Mouse (Mus musculus) limb, embryonic 14.5 days (tissue): ENCODE data around the gene Hfm1. TPM values are rescaled to one million over a fixed set of nuclear protein-coding genes. Genes with fewer than 3 reads are reported as not detected.

Experiments
- ATAC-seq: fragments of 200-750 bp; cut with Nextera tagmentation; 2 replicates; pipeline ENCODE4 v1.8.0; 2017; ENCODE audit warnings: low read depth, moderate number of reproducible peaks, moderate TSS enrichment; ENCODE audit not compliant: low FRiP score
- DNase-seq: peaks from one replicate; pipeline ENCODE4 v3.0.0-alpha.2; 2015; ENCODE audit warnings: low spot score
- H3K27ac ChIP-seq: fragments of 300-500 bp; sonication (generic); replicated peaks from 2 replicates; pipeline ENCODE4 v1.5.1; 2014; ENCODE audit warnings: low read depth, mild to moderate bottlenecking, low read length, moderate library complexity, mixed read lengths
- H3K27me3 ChIP-seq: fragments of 300-500 bp; sonication (generic); 2 replicates; pipeline ENCODE4 v1.6.1; 2014; ENCODE audit warnings: low read length, mixed read lengths; ENCODE audit not compliant: control insufficient read depth, insufficient read depth
- H3K36me3 ChIP-seq: fragments of 300-500 bp; sonication (generic); 2 replicates; pipeline ENCODE4 v1.6.1; 2014; ENCODE audit warnings: mild to moderate bottlenecking, low read length, moderate library complexity, mixed read lengths; ENCODE audit not compliant: control insufficient read depth, insufficient read depth
- H3K4me1 ChIP-seq: fragments of 300-500 bp; sonication (generic); 2 replicates; pipeline ENCODE4 v1.6.1; 2014; ENCODE audit warnings: antibody characterized with exemption, low read length, mixed read lengths; ENCODE audit not compliant: control insufficient read depth, insufficient read depth
- H3K4me2 ChIP-seq: fragments of 300-500 bp; sonication (generic); replicated peaks from 2 replicates; pipeline ENCODE4 v1.6.1; 2014; ENCODE audit warnings: low read depth, mild to moderate bottlenecking, low read length, moderate library complexity; ENCODE audit not compliant: severe bottlenecking
- H3K4me3 ChIP-seq: fragments of 300-500 bp; sonication (generic); replicated peaks from 2 replicates; pipeline ENCODE4 v1.5.1; 2014; ENCODE audit warnings: low read length
- H3K9ac ChIP-seq: fragments of 300-500 bp; sonication (generic); 2 replicates; pipeline ENCODE4 v1.6.1; 2014; ENCODE audit warnings: mild to moderate bottlenecking, low read depth, low read length, moderate library complexity; ENCODE audit not compliant: severe bottlenecking
- H3K9me3 ChIP-seq: fragments of 300-500 bp; sonication (generic); 2 replicates; pipeline ENCODE4 v1.6.1; 2016; ENCODE audit warnings: low read length; ENCODE audit not compliant: control insufficient read depth
- POLR2A ChIP-seq: fragments of 200-500 bp; IDR thresholded peaks from 2 replicates; pipeline ENCODE4 v1.8.0; 2012; ENCODE audit warnings: inconsistent platforms, mild to moderate bottlenecking, moderate library complexity, borderline replicate concordance; ENCODE audit not compliant: insufficient read depth, insufficient read length; ENCODE audit errors: extremely low read depth
- WGBS: fragments of 180-500 bp; shearing (Covaris S2); extraction: QIAGEN DNeasy Blood & Tissue Kit; methylation state at CpG from one replicate; pipeline ENCODE4 v1.1.7; 2014; 5-methylcytosine and 5-hydroxymethylcytosine counted together
- polyA plus RNA-seq, 2 experiments: library from polyadenylated mRNA; depleted of rRNA in 1 of 2; stranded (reverse) in 1 of 2; unstranded in 1 of 2; fragments of >200 nt; fragmentation: Nextera tagmentation in 1 of 2; extraction: Ambion mirVana in 1 of 2; gene quantifications; 2 replicates each; pipeline versions ENCODE4 v1.2.1 to v1.2.3; 2012 to 2014

Gene Hfm1
- polyA plus RNA-seq (2012; rRNA removed) (1.7 and 1.9 TPM in 2 replicates), polyA plus RNA-seq (2014; fragmentation: Nextera tagmentation; extraction: Ambion mirVana) (1.3 and 1.7 TPM in 2 replicates)

DNA sequence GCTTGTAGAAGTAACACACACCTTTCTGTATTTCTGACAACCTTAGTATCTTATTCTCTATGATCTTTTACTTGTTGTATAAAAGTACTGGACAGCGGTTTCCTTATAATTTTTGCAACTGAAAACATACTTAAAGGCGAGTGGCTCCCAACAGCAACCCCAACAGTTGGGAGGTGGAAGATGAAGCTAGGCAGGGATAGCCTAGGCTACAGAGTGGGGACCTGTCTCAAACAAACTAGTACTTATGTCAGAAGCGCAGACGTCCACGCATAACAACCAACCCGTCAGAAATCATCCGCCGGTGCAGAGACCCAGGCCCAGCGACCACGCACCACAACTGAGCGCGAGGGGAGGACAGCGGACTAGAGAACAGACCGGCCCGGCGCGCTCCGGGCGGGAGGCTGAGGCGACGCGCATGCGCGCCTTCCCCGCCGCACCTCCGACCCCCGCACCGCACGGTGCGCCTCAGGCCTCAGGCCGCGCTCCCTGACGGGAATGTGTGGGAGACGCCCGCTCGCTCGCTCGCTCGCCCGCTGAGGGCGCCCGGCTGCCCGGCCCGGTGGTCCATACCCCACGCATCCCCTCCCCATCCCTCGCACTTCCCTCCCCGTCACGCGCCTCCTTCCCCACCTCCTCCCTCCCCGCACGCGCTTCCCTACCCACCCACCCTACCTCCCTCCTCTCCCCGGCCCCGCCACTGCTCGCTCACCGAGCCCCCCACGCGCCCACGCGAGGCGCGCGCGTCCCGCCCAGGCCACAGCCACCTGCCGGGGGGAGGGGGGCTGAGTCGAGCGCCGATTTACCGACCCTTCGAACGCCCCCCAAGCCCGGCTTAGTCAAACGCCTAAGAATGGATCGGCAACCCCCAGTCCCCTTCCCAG, at the start of gene Hfm1:
Gene Hfm1, minus strand, starts transcription at position 834 of the 881 bp plus-strand sequence.
- TF ChIP-seq POLR2A = peak; percentile 58; the same call in 1 of the 2 replicates

DNA sequence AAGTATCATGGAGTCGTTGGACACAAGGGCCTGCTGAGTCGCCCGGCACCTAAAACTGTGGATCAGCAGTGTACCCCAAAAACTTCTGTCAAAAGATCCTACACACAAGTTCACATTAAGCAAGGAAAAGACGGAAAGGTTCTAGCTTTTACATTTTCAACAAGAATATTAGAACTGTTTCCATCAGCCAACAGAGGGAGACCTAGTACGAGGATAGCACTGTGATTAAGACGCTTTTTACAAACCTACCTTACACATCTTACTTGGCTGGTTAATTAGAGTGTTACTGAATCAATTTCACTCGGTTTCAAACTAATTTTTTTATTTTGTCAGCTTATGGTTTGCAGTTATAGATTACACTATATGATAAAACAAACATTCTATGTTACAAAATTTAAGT, 47.8 kb upstream of the Hfm1 start:
- 83% methylated on average over 7 of the region's 7 CpGs for WGBS
- Histone ChIP-seq H3K9me3 (no peaks in the 10 kb centered on the region), H3K4me2 (no peak overlapping the region), H3K4me1 (no peaks in the 10 kb centered on the region), H3K4me3 (no peak overlapping the region), H3K27ac (no peak overlapping the region), H3K27me3 (no peaks in the 10 kb centered on the region), H3K36me3 (peaks cover 87% of the 10 kb centered on the region), H3K9ac (no peak overlapping the region)
- TF ChIP-seq POLR2A = no peak
- DNase-seq = no peak
- no peak for ATAC-seq

More for the DNA sequence above, at the start of gene Hfm1:
- no peaks in the 10 kb centered on the region for H3K9me3 ChIP-seq
- WGBS = 2% methylated on average over 39 of the region's 76 CpGs
- no peak within 1 kb of the TSS for H3K27ac ChIP-seq
- H3K4me1 ChIP-seq = no peaks in the 10 kb centered on the region
- no peaks in the 10 kb centered on the region for H3K36me3 ChIP-seq
- no peaks in the 10 kb centered on the region for H3K27me3 ChIP-seq
- peak within 1 kb of the TSS; percentile 59 for H3K4me3 ChIP-seq
- H3K9ac ChIP-seq = peak within 1 kb of the TSS; percentile 77
- ATAC-seq (peak; percentile 92), DNase-seq (peak; percentile 67)
- peak within 1 kb of the TSS; percentile 71 for H3K4me2 ChIP-seq

DNA sequence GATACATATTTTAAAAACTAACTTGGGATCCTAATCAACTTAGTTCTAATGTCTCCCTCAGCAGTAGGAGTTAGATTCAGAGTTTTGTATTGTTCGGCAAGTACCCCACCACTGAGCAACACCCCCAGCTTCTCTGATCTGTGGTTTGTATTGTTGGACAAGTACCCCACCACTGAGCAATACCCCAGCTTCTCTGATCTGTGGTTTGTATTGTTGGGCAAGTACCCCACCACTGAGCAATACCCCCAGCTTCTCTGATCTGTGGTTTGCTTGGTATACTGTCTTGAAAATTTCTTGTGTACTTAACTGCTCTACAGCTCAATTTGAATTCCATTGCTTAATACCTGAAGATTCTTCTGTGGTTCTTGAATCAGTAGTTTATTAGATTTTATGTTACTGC, 41.5 kb upstream of the Hfm1 start:
- Histone ChIP-seq H3K9ac (no peak overlapping the region), H3K36me3 (peaks cover 38% of the 10 kb centered on the region), H3K9me3 (no peaks in the 10 kb centered on the region), H3K4me2 (no peak overlapping the region), H3K27me3 (no peaks in the 10 kb centered on the region), H3K27ac (no peak overlapping the region), H3K4me1 (peaks cover 8% of the 10 kb centered on the region; the same call in 1 of the 2 replicates), H3K4me3 (no peak overlapping the region)
- ATAC-seq = no peak
- DNase-seq = no peak
- 84% methylated on average over 1 of the region's 1 CpGs for WGBS
- no peak for TF ChIP-seq POLR2A

DNA sequence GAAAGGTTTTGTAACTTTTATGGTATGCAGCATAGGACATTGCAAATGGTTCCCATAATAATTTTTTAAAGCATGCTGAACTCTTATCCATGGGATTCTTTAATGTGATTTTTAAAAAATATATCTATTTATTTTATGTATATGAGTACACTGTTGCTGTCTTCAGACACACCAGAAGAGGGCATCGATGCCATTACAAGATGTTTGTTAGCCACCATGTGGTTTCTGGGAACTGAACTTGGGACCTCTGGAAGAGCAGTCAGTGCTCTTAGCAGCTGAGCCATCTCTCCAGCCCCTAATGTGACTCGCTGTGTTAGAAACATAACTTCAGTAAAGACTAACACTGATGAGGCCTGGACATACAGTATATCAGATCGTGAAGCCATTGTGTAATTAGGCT, 40.3 kb upstream of the Hfm1 start:
- no peak for TF ChIP-seq POLR2A
- no peak for DNase-seq
- no peak for ATAC-seq
- no peaks in the 10 kb centered on the region for H3K9me3 ChIP-seq
- H3K4me1 ChIP-seq = peaks cover 8% of the 10 kb centered on the region; the same call in 1 of the 2 replicates
- 96% methylated on average over 3 of the region's 3 CpGs for WGBS
- H3K4me3 ChIP-seq = no peak overlapping the region
- no peak overlapping the region for H3K27ac ChIP-seq
- no peaks in the 10 kb centered on the region for H3K27me3 ChIP-seq
- no peak overlapping the region for H3K4me2 ChIP-seq
- H3K36me3 ChIP-seq = peaks cover 32% of the 10 kb centered on the region
- H3K9ac ChIP-seq = no peak overlapping the region

DNA sequence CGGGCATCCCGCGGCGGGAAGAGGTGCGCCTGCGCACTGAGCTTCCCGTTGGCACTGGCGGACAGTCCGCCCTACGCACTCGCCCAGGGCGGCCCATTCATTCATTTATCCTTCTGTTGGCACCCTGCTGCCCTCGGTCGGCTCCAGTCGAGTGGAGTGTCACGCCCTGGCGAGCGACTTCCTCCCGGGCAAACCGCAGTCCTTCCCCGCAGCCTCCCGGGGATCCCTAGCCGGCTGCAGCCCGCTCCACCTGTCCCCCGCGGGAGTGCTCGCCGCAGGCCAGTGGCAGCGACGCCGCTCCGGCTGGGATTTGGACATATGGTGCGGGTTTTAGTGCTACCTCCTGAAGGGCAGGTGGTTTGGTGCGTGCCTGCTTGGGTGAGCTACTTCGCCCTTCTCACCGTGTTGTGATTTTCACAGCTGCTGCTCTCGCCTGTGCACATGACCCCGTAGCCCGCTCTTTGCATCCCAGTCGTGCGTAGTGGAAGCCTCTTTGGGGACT, 38.4 kb upstream of the Hfm1 start:
- 0% methylated on average over 39 of the region's 41 CpGs for WGBS
- no peak for TF ChIP-seq POLR2A

More for the DNA sequence above, 38.4 kb upstream of the Hfm1 start:
- no peaks in the 10 kb centered on the region for H3K9me3 ChIP-seq
- no peaks in the 10 kb centered on the region for H3K27me3 ChIP-seq
- ATAC-seq (peak; percentile 85), DNase-seq (no peak)
- peak overlapping the region; percentile 83 for H3K4me3 ChIP-seq
- H3K27ac ChIP-seq = peak overlapping the region; percentile 55; the same call in 1 of the 2 replicates
- H3K4me1 ChIP-seq = peaks cover 8% of the 10 kb centered on the region; the same call in 1 of the 2 replicates
- peak overlapping the region; percentile 90 for H3K4me2 ChIP-seq
- H3K9ac ChIP-seq = peak overlapping the region; percentile 73
- H3K36me3 ChIP-seq = peaks cover 17% of the 10 kb centered on the region; the same call in 1 of the 2 replicates
